Mouse (Mus musculus) left cerebral cortex, postnatal 14 days (tissue): ENCODE measurements around the gene Olfr364-ps1. TPM values are rescaled to one million over a fixed set of nuclear protein-coding genes. Genes with fewer than 3 reads are reported as not detected.

Experiments used
- DNase-seq, 2 experiments: peaks; one replicate each; pipeline ENCODE4 v3.0.0; 2021 to 2022; ENCODE audit warnings: low spot score in 2 of 2, mixed read lengths in 1 of 2
- intact Hi-C: fragments of 180-260 bp; cut with DNase I; formaldehyde crosslinking; loops from one replicate; pipeline ENCODE4 v1.15.1; 2025
- long read RNA-seq, 2 experiments: library from polyadenylated mRNA; stranded (forward); transcript quantifications; one replicate each; pipeline ENCODE4 v2.0.0; 2021
- total RNA-seq, 2 experiments: library from RNA; stranded (reverse); gene quantifications; 2 replicates each; pipeline ENCODE4 v1.2.3; 2021

Gene Olfr364-ps1
- total RNA-seq, result not detected
- long read RNA-seq, experiment 1, result 0 reads
- long read RNA-seq, experiment 2, result 0 reads

DNA sequence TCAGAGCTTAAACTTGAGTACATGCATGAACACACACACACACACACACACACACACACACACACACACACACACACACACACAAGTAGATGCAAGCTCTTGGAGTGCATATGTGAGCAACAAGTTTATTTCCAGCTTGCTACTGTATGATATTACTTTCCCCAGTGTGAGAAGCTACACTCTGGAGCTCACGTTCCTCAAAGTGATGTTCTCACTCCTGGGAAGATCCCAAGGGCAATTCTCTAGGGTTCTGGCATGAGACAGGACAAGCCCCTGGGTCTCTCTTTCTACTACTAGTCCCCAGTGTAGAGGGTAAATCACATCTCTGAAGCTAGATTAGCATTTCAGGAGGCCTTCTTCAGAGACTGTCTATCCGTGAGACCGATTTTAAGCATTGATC is at the start of gene Olfr364-ps1:
Olfr364-ps1 (plus strand) TSS at position 301 of the 400 bp plus-strand sequence.
- no peak for DNase-seq
- intact Hi-C loops, result no loop called here

DNA sequence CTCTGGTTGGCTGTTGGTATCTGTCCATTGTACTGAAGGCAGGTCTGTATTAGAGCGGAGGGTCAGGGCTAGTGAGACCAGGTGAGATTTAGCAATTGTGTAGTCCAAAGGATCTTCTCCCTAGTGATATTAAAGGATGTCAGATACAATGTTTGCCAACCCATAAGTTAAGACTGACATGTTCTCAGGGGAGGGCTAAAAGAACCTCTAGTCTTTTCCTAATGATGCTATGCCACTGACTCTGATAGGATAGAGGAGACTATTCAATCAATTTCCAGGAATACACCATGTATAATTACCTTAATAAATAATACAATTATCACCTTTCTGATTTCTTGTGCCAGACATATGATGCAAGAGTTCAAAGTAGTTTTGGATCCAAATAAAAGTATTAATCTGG is 21.3 kb upstream of the Olfr364-ps1 start, which contains the start of gene Olfr362:
Olfr362 (minus strand) TSS at position 101 of the 400 bp plus-strand sequence.
- DNase-seq, result no peak
- intact Hi-C loops, result no loop called here

DNA sequence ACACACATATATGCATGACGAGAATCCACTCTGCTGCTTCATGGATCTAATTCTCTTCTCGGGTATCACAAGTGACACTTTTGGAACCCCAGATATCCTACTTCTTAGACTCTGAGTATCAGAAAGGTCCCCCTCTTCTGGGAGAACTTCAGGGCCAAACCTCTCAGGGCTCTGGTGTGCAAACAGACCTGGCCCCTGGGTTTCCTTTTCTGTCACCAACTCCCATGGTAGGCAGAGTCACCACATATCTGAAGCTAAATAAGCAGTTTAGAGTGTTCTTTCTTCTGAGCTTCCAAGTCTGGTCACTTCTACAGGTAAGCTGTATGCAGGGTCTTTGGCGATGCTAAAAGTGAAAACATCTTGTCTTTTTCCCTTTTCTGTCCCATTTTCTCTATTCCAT is 48.8 kb downstream of the Olfr364-ps1 start, which contains the start of gene Olfr365:
Olfr365 (plus strand) TSS at position 301 of the 400 bp plus-strand sequence.
- intact Hi-C loops, result no loop called here
- DNase-seq, result no peak

Other genes with a start within 250 kb of the Olfr364-ps1 start
- gene Olfr353, start 246.4 kb upstream of the Olfr364-ps1 start, total RNA-seq, result not detected
- under 1 TPM in 1 of 2 experiments, not detected in 1; 0.04 TPM for gene Olfr354, start 233.6 kb upstream of the Olfr364-ps1 start, total RNA-seq
- gene Olfr355, start 210.4 kb upstream of the Olfr364-ps1 start, total RNA-seq, result not detected
- not detected for gene Olfr356, start 202.2 kb upstream of the Olfr364-ps1 start, total RNA-seq
- not detected for gene Olfr357, start 145.5 kb upstream of the Olfr364-ps1 start, total RNA-seq
- not detected for gene Olfr358, start 130.0 kb upstream of the Olfr364-ps1 start, total RNA-seq
- not detected for gene Olfr360, start 73.6 kb upstream of the Olfr364-ps1 start, total RNA-seq
- not detected for gene Olfr361, start 50.0 kb upstream of the Olfr364-ps1 start, total RNA-seq
- gene Olfr362, start 21.4 kb upstream of the Olfr364-ps1 start, total RNA-seq, result not detected
- gene Olfr365, start 48.9 kb downstream of the Olfr364-ps1 start, total RNA-seq, result not detected
- gene Olfr366, start 72.3 kb downstream of the Olfr364-ps1 start, total RNA-seq, result not detected
- not detected for gene Olfr368, start 187.2 kb downstream of the Olfr364-ps1 start, total RNA-seq
- 10 to 100 TPM; 22.4 to 25.2 TPM for gene Pdcl, start 220.0 kb downstream of the Olfr364-ps1 start, total RNA-seq